Mouse (Mus musculus): ENCODE results near the gene Samm50.
A peak's percentile ranks its signal among the peaks of the same experiment; 100 is the strongest.
"Not testable (repeated sequence)": the region's sequence is repeated elsewhere in the genome, so short reads cannot be mapped to it uniquely, and the experiment has no call there.

Samm50 gene

DNA sequence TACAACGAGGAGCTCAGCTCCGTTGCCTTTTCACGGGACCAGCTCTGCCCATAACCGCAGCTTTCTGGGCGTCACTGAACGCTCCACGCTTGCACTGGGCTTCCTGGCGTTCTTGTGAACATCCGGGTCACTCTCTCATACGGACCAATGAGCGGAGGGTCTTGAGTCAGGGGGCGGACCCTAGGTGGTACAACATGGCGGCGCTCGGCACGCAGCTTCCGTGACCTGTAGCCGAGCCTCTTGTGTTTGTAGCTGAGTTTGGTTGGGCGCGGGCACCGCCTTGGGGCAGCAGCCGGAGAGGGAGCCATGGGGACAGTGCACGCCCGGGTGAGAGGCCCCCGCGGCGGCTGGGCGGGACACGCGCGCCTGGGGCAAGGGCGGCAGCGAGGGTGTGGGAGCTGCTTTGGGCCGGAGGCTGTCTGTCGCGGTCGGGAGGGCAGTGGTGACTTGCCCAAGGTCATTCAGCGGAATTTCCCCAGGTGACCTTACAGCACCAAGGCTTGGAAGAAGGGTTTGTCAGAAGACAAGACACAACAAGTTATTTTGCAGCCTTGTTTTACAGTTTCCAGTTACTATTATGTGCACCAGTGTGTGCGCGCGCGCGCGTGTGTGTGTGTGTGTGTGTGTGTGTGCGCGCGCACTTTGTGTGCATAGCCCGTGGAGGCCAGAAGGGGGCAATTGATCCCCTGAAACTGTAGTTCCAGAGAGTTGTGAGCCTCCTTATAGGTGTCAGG, at the start of gene Samm50:
Gene Samm50 (plus strand): TSS at position 184 of the 734 bp plus-strand sequence.
- peak; percentile 87 to 91 for DNase-seq (ENCODE audit: low spot score in 2 of 2)

DNA sequence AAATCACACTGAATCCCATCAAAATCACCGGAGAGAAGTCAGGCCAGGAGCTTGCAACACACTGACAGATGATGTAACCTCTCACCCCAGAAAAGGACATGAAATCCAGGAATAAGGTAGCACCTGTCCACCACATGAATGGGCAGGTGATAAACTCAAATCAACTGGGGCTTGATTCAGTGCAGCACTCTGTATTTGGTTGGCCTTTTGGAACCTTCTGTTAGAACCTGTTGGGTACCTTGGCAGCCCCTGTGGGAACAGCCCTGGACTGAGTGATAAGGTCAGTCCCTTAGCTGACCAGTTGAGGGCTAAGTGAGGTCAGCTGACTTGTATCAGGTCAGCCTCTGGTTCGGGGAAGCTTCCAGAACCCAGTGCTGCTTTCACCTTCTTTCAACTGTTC, 35.9 kb upstream of the Samm50 start:
- DNase-seq (ENCODE audit: low spot score in 2 of 2): no peak

DNA sequence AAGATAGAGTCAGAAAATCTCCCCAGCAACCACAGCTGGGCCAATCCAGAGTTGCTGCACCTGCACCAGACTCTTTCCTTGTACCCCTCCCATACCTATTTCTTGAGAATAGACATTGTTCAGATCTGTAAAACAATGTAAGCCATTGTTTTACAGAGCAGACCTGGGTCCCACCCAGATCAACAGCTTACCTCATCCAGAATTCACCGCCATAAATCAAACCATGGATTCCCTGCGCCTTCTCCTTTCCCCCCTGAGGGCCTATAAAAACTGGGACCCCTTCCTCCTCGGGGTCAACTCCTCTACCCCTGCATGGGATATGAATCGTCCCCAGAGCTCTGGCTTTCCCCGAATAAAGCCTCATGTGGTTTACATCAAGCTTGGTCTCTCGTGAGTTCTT, 34.5 kb upstream of the Samm50 start:
- not testable (repeated sequence) for DNase-seq (ENCODE audit: low spot score in 2 of 2)

DNA sequence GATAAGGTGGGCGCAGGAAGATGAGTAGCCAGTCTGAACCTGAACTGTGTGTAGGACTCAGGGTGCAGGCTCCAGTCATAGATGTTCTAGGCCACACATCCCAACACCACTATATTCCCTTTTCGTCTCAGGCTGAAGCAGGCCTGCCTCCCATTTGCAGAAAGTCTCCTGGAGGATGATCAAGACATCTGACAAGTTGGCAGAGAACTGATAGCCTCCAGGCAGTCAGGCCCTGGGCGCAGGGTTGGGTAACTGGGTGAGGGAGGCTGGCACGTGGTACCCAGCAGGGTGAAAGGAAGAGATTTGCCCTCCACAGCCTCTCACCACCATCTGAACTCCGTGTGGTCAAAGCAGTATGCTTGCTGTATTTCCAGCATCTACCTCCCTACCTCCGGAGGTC, 30.2 kb upstream of the Samm50 start:
- no peak for DNase-seq (ENCODE audit: low spot score in 2 of 2)

DNA sequence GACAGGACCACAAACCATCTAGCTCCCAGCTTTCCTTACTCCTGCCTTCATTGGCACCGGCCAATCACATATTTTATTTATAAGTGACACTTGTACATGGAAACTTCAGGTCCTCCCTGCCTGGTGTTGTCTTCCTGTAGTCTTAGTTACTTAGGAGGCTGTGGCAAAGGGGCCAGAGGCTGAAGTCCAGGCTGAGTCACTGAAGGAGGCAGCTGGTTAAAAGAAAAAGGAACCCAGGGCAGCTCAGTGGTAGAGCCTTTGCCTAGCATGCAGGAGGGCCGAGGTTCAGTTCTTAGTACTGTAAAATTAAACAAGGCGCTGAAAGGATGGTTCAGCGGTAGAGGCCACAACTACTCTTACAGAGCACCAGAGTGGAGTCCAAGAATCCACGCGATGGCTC, 25.2 kb upstream of the Samm50 start:
- DNase-seq (ENCODE audit: low spot score in 2 of 2): no peak

DNA sequence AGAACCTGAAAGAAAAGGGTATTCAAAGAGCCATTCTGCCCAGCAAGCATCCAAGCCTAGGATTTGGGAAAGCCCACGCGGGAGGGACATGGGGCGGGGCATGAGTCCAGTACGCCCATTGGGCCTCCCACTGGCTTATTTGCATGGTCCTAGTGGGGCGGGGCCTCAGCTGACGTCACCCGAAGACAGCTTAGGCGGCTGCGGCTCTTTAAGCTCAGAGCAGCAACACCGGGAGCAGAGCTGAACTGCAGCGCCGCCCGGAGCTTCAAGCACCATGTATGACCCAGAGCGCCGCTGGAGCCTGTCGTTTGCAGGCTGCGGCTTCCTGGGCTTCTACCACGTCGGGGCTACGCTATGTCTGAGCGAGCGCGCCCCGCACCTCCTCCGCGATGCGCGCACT, 24.4 kb upstream of the Samm50 start, which contains the start of gene Pnpla3:
Gene Pnpla3 (plus strand): TSS at position 238 of the 400 bp plus-strand sequence.
- peak; percentile 27 to 77 for DNase-seq (ENCODE audit: low spot score in 2 of 2)

DNA sequence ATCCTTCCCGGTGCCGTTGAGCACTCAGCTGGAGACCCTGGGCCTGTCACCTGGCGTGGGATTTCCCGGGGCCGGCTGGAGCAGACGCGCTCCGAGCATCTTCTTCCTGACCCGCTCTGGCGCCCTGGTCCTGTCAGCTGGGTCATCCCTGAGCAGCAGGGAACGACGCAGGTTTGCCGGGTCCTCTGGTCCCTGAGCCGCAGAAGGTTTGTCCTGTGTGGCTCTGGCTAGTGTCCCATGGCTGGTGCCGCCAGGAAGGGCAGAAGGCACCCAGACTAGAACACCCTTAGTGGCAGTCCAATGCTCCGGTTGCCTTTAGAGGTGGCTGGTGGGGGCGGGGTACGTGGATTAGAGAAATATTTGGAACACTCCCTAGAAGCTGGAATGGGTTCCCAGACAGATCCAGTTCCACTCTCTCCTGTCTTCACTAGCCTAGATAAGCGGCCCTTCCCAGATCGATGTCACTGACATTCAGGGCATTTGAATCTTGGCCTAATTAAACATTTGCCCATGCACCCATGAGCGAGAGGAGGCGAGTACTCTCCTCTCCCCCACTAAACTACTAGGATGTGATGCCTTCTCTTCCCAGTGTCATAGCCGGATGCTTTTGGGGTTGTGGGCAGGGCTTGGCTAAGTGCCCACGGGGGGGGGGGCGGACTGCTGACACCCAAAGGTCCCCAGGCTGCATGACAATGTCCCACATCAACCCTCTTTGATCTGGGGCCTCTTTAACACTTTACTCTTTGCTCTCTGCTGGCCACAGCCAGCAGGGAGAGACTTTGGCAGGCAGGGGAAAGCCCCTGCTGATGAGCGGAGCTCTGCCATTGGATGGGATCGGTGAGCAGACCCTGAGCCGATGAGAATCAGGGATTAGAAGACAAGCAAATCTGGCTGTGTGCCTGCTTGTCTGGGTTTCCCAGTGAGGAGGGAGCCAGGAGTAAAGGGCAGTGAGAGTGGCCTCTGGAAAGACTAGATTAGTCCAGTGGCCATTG, 23.6 kb upstream of the Samm50 start:
- DNase-seq (ENCODE audit: low spot score in 2 of 2): no peak

DNA sequence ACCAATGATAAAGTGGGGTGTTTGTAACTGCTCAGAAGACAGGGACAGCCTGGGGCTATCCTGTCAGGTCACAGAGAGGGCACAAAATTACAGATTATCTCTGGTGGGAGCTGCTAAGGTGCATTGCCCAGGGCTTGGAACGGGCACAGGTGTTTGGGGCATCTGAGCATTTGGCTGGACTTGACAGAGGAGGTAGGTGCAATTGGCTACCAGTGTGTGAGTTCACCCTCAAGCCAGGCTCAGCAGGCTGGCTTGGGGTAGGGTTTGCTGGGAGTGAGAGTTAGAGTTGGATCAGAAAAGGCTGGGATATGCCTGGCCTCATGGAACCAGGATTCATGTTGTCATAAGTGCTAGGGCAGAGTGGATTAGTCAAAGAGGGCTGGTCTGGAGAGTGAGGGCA, 22.5 kb upstream of the Samm50 start:
- no peak for DNase-seq (ENCODE audit: low spot score in 2 of 2)

DNA sequence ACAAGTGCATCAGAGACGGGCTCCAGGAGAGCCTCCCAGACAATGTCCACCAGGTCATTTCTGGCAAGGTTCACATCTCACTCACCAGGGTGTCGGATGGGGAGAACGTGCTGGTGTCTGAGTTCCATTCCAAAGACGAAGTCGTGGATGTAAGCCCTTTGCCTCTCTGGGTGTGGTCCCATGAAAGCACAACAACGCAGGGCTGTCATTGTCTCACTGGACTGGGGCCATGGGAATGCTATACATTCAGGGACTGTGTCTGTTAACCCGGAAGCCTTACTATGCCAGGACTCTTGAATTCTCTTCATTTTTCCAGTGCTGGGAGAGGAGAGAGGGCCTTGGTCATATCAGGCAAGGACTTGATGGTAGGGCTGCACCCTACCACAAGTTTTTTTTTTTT, 20.9 kb upstream of the Samm50 start:
- no peak for DNase-seq (ENCODE audit: low spot score in 2 of 2)

DNA sequence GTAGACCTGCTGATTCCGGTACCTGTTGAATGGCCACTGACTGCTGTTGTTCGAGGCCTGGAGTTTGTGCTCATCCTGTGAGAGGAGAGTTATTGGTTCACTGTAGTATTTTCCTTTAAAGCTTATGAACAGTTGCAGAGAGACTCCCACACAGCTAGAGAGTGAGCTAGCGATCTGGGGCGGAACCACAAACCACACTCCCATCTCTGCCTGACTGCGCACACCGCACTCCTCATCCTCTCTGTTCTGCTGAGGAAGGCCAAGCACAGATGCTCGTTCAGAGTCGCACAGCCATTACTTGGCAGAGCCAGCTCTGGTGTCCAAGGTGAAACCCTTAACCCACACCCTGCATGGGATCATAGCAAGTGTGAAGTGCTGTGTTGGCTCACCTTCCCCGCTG, 13.3 kb upstream of the Samm50 start:
- no peak for DNase-seq (ENCODE audit: low spot score in 2 of 2)

DNA sequence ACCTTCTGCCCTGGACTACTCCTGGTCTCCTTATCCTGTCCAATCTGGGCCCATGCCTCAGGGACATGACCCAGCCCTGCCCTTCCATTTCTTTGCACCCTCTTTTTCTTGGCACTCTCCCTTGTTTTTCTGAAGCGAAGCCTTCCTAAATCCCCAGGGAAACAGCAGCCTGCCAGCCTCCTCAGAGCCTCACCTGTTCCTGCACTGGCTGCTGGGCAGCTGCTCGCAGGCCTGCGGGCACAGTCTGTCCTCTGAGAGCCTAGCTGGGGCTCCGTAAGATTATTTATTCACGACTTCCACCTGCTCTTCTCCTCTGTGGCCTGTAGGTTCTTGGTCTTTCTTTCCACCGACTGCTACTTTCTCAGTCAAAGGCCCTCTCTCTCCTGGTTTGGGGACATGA, 10.0 kb upstream of the Samm50 start:
- no peak for DNase-seq (ENCODE audit: low spot score in 2 of 2)

DNA sequence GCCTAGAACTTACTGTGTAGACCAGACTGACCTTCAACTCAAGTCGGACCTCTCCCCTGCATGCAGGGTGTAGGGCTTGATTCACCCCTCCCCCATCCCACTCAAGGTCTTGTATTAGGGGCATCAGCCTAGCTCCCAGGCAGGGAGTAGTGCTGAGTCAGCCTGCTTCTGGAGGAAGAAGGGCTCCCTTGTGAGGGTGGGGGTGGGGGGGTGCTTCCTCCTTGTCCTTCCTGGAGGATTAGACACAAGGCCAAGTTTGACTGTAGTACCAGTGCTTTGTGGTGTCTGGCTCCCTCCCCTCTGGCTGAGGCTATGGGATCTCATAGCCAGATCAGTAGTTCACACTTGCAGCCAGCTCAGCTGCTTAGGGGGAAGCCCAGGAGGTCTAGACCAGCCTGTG, 8.1 kb upstream of the Samm50 start:
- DNase-seq (ENCODE audit: low spot score in 2 of 2): no peak

DNA sequence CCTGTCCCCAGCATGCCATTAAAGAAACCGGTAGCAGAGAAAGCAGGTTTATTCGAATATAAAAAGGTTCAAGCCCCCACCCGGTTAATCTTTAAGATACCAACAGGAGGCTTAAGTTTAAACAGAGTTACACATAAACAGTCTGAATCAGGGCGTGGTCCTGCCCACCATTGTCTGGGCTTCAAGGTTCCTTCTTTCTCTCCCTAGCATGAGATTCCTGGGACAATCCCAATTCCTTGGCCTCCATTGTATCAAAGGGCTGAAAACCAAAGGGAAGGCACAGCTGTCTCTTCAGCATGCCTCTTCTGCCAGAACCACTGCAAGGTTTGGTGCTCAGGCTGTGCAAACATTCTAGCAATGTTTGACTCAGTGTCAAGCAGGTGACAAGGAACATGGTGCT, 5.8 kb upstream of the Samm50 start:
- no peak for DNase-seq (ENCODE audit: low spot score in 2 of 2)

DNA sequence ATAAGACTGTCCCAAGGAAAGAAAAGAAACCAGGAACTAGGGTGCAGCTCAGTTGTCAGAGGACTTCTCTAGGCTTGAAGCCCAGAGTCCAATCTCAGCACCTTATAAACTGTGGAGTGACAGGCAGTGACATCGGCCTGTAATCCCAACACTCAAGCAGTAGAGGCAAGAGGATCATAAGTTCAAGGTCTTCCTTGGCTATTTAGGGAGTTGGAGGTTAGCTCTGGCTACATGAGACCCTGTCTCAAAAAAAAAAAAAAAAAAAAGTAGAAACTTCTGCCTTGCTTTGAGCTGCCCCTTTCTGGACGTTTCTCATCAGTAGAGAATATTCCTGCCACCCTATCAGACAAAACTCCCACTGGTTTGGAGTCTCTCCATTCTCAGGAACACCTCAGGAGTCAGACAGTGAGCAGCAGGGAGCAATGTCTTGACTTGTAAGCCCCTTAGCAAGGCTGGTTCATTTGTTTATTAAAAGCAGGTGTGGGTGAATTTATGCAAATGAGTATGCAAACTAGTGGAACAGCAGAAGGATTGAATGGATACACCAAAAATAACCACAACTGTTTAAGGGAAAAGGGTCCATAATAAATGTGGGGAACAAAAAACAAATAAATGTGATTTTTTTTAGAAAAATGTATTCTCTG, 3.0 kb upstream of the Samm50 start:
- DNase-seq (ENCODE audit: low spot score in 2 of 2): no peak

DNA sequence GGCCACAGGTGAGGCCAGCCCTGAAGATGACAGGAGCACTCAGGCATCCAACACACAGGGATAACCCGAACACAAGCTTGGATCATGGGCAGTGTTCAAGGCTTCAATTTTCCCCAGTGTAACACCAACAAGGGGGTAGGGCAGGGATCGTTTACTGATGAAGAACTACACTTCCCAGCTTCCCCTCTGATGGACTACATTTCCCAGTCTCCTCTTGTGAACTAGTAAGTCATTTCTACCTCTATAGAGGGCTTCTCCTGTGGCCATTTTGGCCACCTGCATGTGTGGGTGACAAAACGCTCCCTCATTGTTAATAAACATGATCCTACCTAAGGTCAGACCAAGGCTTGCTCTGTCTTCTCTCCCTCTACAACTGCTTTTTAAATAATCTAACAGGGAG, 2.2 kb upstream of the Samm50 start:
- no peak for DNase-seq (ENCODE audit: low spot score in 2 of 2)

DNA sequence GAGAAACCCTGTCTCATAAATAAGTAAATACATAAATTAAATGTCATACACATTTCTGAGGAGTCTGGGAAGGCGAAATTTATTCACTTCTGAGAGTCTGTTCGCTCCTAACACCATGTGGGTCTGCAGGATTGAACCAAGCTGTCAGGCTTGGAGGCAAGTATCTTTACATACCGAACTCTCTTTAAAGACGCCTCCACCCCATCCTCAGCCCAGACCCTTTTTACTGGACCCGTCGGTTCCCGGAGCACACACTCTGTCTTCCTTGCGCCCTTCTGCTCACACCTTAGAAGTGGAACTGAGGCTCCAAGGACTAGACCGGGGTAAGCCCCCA, 350 bp upstream of the Samm50 start:
- no peak for DNase-seq (ENCODE audit: low spot score in 2 of 2)

DNA sequence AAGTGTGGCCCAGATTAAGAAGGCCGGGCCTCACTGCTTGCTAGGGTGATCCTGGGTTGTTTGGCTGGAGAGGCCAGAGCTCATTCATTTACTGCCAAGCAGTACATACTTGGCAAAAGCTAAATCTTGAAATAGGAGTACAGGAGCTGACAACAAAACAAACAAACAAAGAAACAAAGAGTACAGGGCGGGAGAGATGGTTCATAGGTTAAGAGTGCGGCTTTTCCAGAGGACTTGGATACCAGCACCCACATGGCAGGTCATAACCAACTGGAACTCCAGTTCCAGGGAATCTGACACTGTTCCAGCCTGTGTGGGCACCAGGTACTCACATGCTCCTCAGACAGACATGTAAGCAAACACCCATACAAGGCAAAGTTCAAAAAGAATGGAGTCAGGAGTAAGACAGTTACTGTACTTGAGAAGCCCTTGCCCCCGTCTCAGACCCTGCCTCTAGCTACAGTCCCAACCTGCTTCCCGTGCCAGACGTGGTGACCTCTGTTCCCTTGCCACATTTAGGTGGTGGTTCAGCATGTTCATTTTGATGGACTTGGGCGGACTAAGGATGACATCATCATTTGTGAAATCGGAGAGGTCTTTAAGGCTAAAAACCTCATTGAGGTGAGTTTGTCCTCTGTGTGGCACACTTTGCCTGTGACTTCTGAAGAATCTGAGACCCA, 4.6 kb downstream of the Samm50 start:
- DNase-seq (ENCODE audit: low spot score in 2 of 2): no peak

DNA sequence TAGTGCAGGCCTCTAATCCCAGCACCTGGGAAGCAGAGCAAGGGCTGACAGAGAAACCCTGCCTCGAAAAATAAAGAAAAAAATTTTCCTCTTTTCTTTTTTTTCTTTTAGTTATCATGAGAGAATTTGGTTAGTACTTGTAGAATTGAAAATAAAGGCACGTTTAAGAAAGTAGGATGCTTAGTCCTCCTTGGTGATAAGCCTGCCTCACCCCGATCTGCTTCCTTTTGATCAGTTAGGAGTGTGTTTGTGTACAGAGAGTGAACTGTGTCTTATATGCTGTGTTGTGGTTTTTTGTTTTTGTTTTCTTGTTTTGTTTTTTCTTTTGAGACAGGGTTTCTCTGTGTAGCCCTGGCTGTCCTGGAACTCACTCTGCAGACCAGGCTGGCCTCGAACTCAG, 15.3 kb downstream of the Samm50 start:
- no peak for DNase-seq (ENCODE audit: low spot score in 2 of 2)

DNA sequence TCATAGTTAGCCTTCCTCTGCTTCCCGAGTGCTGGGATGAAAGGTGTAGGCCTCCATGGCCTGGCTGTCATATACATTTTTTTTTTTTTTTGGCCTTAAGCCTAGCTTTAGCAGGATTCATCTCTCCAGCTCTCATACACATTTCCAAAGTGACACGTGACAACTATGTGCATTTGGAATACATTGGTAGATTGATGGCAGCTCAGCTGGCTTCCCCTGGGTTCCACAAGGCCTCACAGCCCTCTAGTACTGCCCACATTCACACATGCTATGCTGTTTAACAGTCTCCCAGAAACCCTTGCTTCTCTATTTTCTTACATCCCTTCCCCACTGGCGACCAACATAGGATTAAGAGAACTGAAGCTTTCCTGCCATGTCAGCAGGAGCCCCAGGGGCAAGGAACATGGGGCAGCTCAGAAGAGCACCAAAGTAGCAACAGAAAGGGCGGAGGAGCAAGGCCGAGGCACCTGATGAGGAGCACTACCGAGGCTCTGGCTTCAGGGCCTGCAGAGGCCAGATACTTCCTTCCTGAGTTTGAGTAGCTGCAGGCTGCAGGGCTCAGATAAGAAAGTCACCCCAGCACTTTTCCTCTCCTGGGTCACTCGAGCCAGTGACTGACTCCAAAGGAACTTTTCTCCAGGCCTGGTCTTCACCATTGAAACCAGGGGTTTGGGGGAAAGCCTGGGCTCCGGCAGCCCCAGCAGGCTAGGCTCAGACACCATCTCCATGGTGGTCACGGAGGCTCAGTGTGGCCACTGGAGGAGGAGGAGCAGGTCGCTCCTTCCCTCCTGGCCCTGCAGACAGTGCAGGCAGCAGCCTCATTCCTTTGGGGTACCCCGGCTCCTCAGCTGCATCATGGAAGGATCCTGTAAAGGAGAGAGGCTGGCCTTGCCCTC, 17.7 kb downstream of the Samm50 start:
- peak; percentile 70 to 82 for DNase-seq (ENCODE audit: low spot score in 2 of 2)

DNA sequence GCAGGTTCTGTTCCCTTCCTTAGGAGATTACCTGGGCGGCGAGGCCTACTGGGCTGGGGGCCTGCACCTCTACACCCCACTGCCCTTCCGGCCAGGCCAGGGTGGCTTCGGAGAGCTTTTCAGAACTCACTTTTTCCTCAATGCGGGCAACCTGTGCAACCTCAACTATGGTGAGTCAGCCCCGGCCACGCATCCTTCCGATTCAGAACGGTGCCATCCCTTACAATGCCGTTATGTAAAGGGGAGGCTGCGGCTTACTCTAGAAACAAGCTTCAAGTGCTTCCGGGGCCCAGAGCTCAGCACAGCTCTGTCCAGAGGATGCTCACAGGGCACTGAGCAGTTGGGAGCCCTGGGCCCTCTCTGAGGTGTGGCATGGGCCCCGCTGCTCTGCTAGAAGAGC, 18.4 kb downstream of the Samm50 start:
- DNase-seq (ENCODE audit: low spot score in 2 of 2): peak in 1 of 2 experiments; percentile 33

DNA sequence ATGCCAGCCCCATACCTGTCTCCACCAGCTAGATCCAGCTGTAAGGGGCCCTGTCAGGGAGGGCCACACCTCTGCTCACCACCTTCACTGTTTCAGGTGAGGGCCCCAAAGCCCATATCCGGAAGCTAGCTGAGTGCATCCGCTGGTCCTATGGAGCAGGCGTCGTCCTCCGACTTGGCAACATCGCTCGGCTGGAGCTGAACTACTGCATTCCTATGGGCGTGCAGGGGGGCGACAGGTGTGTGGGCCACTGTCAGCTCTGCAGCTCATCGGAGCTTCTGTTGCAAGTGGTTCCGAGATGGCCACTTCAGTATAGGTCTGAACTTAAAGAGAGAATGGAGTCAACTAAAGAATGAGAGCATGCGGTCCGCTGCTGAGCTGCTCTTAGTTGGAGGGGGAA, 18.9 kb downstream of the Samm50 start:
- peak; percentile 36 to 40 for DNase-seq (ENCODE audit: low spot score in 2 of 2)

All from spleen, postnatal 10 days (tissue).